Comparison of ENCODE assay signal across 13 mouse cellular contexts in genomic region chr13:69788704-69789103, GRCm38 (mm10).
"Had no signal": no experiment of that assay in that cellular context is flagged by ENCODE, and none has a peak within 500 bp of the region (broad histone marks: within the 10 kb centered on the region; RNA-seq: fewer than 3 reads in every experiment).

No protein-coding gene starts in this region.

- DNase-seq: kidney, adult 8-10 months; kidney, postnatal 25 days; liver, embryonic 13.5 days; lung, adult 18-20 months; midbrain, embryonic 14.5 days; right cerebral cortex, adult 18-20 months; thymus, postnatal 14 days had no signal

- H3K4me2 ChIP-seq: limb, embryonic 15.5 days; liver, embryonic 13.5 days; neural tube, embryonic 15.5 days had no signal

- ATAC-seq: intestine, postnatal 0 days had no signal

- H3K36me3 ChIP-seq: limb, embryonic 15.5 days; liver, embryonic 13.5 days; midbrain, embryonic 10.5 days; neural tube, embryonic 15.5 days had no signal

- H3K4me3 ChIP-seq: left cerebral cortex, adult 2 months; limb, embryonic 15.5 days; liver, embryonic 13.5 days; midbrain, embryonic 10.5 days; myocyte; neural tube, embryonic 15.5 days had no signal

- H3K4me1 ChIP-seq: liver, embryonic 13.5 days; midbrain, embryonic 10.5 days had no signal

- H3K9ac ChIP-seq: limb, embryonic 15.5 days; liver, embryonic 13.5 days; neural tube, embryonic 15.5 days had no signal

- H3K9me3 ChIP-seq: limb, embryonic 15.5 days; liver, embryonic 13.5 days; midbrain, embryonic 10.5 days; neural tube, embryonic 15.5 days had no signal

- H3K27me3 ChIP-seq: limb, embryonic 15.5 days; liver, embryonic 13.5 days; neural tube, embryonic 15.5 days had no signal

- H3K27ac ChIP-seq: left cerebral cortex, adult 2 months; limb, embryonic 15.5 days; liver, embryonic 13.5 days; midbrain, embryonic 10.5 days; neural tube, embryonic 15.5 days had no signal
